In genomic region chr7:141328373-141328990, GRCm38 (mm10) we compare ENCODE assay signal across 1 mouse cellular context.
TF ChIP-seq lines count a peak whose summit lies in the region.

No protein-coding gene starts in this region.

TF ChIP-seq in CH12.LX, 34 proteins besides CTCF, POLR2A, EP300 and RAD21:
- no peak for TF ChIP-seq PAX5 (IDR thresholded peaks at IDR 0.05; ENCODE audit: low read length)
- TF ChIP-seq JUN (IDR thresholded peaks at IDR 0.05; ENCODE audit: insufficient read depth, low read depth, low read length): no peak
- TF ChIP-seq E2F4 (IDR thresholded peaks at IDR 0.05; ENCODE audit: insufficient replicate concordance, low read depth, low read length): no peak
- no peak for TF ChIP-seq SMC3 (IDR thresholded peaks at IDR 0.05; ENCODE audit: low read depth, low read length)
- no peak for TF ChIP-seq MEF2A (IDR thresholded peaks at IDR 0.05; ENCODE audit: borderline replicate concordance, low read depth, low read length)
- TF ChIP-seq TBP (conservative IDR thresholded peaks at IDR 0.05; ENCODE audit: low read depth, low read length): peak; percentile 67
- no peak for TF ChIP-seq ETS1 (conservative IDR thresholded peaks at IDR 0.05; ENCODE audit: low read depth, low read length)
- TF ChIP-seq MAZ (IDR thresholded peaks at IDR 0.05; ENCODE audit: low read depth, low read length): 0 out of 2 replicates have a peak, but pooled peaks have one; percentile 34
- no peak for TF ChIP-seq ZC3H11A (IDR thresholded peaks at IDR 0.05; ENCODE audit: low read depth, low read length)
TF ChIP-seq in CH12.LX: peak in this region for 2.
